Mouse (Mus musculus): ENCODE data around the gene Med7. TPM values are rescaled to one million over a fixed set of nuclear protein-coding genes. Genes with fewer than 3 reads are reported as not detected.
A peak's percentile ranks its signal among the peaks of the same experiment; 100 is the strongest.

Med7 gene
- 92.3 and 93.0 TPM in 2 replicates for polyA plus RNA-seq (2014; fragmentation: Nextera tagmentation; extraction: Ambion mirVana)

DNA sequence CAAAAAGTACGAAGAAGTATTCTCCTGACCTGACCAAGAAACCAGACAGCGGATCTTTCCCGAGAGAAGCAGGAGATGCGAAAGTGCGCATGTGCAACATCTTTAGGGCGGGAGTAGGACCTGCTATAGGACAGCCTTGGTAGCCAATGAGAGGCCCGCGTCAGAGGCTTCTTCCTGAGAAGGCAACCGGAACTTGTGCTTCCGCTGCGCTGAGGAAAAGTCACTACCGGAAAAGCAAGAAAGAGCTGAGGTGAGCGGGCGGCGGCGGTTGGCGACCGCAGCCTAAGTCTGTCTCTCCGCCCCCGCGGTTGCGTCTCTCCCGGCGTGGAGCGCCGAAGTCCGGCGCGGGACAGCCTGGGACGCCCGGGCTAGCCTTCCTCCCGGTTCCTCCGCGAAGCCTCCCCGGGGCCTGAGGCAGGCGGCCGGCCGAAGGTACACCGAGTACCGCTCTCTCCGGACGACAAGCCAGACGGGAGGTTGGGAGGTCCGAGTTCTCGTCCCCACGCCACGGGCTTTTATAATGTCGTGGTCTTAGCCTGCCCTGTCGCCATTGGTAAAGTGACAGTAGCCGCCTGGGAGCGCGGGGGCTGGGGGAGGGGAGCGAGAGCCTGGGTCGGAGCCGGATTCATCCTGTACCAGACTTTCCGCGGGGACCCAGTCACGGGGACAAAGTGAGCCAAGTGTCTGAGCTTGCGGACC is at the start of gene Med7:
Gene Med7, plus strand, starts transcription at position 166 of the 699 bp plus-strand sequence.
- peak within 1 kb of the TSS; percentile 84 for H3K9ac ChIP-seq (ENCODE audit: low read length)
- ATAC-seq (peak; percentile 99), DNase-seq (ENCODE audit: low spot score) (peak; percentile 99)
- H3K27me3 ChIP-seq (replicated peaks; ENCODE audit: control insufficient read depth, insufficient read depth, low read length), result no peaks in the 10 kb centered on the region
- H3K27ac ChIP-seq (ENCODE audit: low read depth, low read length), result peak within 1 kb of the TSS; percentile 79
- H3K4me1 ChIP-seq (ENCODE audit: control insufficient read depth, insufficient read depth, low read length), result peaks cover 4% of the 10 kb centered on the region; the same call in 1 of the 2 replicates
- WGBS, result under 1% methylated on average over 45 of the region's 59 CpGs
- peak within 1 kb of the TSS; percentile 82 for H3K4me2 ChIP-seq (ENCODE audit: low read length)
- no peaks in the 10 kb centered on the region for H3K9me3 ChIP-seq (replicated peaks; ENCODE audit: control insufficient read depth, low read length)
- H3K36me3 ChIP-seq (ENCODE audit: control insufficient read depth, insufficient read depth, low read length), result peaks cover 18% of the 10 kb centered on the region
- peak within 1 kb of the TSS; percentile 98 for H3K4me3 ChIP-seq (ENCODE audit: low read depth, low read length)

DNA sequence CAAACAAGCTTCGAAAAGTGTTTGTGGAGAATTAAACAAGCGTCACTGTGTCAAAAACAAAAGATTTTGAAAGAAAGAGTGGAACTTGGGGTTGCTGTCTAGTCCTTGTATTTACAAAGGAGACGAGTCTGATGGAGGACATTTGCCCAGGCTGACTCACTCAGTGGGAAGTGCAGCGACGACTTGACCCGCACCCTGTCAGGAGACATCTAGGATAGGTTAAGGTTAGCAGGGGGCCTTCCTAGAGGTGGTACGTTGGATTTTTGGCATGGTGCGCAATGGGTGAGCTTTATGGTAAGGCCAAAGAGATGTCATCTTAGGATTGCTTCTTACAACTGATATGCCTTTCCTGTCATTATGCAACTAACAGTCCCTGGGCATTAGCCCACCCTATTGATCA is 49.7 kb upstream of the Med7 start:
- 91% methylated on average over 8 of the region's 8 CpGs for WGBS
- Histone ChIP-seq H3K4me3 (ENCODE audit: low read depth, low read length) (no peak overlapping the region), H3K4me1 (ENCODE audit: control insufficient read depth, insufficient read depth, low read length) (no peaks in the 10 kb centered on the region)

GRCm38 (mm10) chr11:46388438-46388837 is 48.3 kb upstream of the Med7 start:
- ATAC-seq, result no peak
- 81% methylated on average over 6 of the region's 6 CpGs for WGBS
- no peaks in the 10 kb centered on the region for H3K4me1 ChIP-seq (ENCODE audit: control insufficient read depth, insufficient read depth, low read length)
- H3K9me3 ChIP-seq (replicated peaks; ENCODE audit: control insufficient read depth, low read length), result no peaks in the 10 kb centered on the region
- no peaks in the 10 kb centered on the region for H3K27me3 ChIP-seq (replicated peaks; ENCODE audit: control insufficient read depth, insufficient read depth, low read length)
- no peak overlapping the region for H3K9ac ChIP-seq (ENCODE audit: low read length)
- no peaks in the 10 kb centered on the region for H3K36me3 ChIP-seq (ENCODE audit: control insufficient read depth, insufficient read depth, low read length)
- H3K27ac ChIP-seq (ENCODE audit: low read depth, low read length), result no peak overlapping the region
- no peak for DNase-seq (ENCODE audit: low spot score)
- no peak overlapping the region for H3K4me2 ChIP-seq (ENCODE audit: low read length)
- H3K4me3 ChIP-seq (ENCODE audit: low read depth, low read length), result no peak overlapping the region

More for the DNA sequence above, 49.7 kb upstream of the Med7 start:
- Histone ChIP-seq H3K27me3 (replicated peaks; ENCODE audit: control insufficient read depth, insufficient read depth, low read length) (no peaks in the 10 kb centered on the region), H3K9ac (ENCODE audit: low read length) (no peak overlapping the region), H3K9me3 (replicated peaks; ENCODE audit: control insufficient read depth, low read length) (no peaks in the 10 kb centered on the region), H3K36me3 (ENCODE audit: control insufficient read depth, insufficient read depth, low read length) (no peaks in the 10 kb centered on the region), H3K4me2 (ENCODE audit: low read length) (no peak overlapping the region), H3K27ac (ENCODE audit: low read depth, low read length) (no peak overlapping the region)
- ATAC-seq (no peak), DNase-seq (ENCODE audit: low spot score) (no peak)

DNA sequence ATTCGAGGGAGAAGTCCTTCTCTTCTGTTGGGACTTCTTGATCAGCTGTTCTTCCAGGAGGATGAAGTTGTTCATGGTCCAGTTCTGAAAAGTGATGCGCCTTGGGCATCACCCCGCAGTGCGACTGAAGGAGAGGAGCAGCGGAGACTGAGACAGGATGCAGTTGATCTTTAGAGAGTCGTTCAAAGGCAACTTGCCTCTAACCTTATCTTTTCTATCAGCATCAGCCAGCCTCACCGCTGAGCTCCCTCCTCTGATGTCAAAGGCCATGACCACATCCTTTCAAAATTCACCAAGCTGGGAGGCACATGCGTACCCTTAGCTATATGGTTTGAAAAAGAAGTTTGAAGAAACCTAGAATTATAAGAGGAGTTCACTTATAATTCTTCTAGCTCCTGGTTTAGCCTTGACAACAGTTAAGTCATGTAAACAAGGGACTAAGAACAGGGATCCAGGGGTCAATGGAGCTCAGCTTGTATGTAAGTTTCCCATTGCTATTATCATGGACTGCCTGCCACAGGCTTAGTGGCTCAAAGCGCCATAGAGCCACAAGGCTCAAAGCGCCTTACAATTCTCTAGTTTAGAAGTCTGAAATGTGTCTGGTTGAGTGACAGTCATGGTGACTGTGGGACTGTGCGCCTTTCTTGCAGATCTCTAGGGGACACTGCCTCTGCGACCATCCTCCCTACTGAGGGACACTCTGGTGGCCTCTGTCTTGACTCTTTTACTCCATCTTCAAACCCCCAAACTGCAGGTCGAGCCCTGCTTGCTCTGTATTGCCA is 47.2 kb upstream of the Med7 start, which contains the start of gene Itk:
Gene Itk, minus strand, starts transcription at position 180 of the 782 bp plus-strand sequence.
- no peak within 1 kb of the TSS for H3K9ac ChIP-seq (ENCODE audit: low read length)
- DNase-seq (ENCODE audit: low spot score), result no peak
- WGBS, result 88% methylated on average over 13 of the region's 13 CpGs
- H3K4me3 ChIP-seq (ENCODE audit: low read depth, low read length), result no peak within 1 kb of the TSS
- H3K27ac ChIP-seq (ENCODE audit: low read depth, low read length), result no peak within 1 kb of the TSS
- no peaks in the 10 kb centered on the region for H3K4me1 ChIP-seq (ENCODE audit: control insufficient read depth, insufficient read depth, low read length)
- ATAC-seq, result no peak
- no peaks in the 10 kb centered on the region for H3K36me3 ChIP-seq (ENCODE audit: control insufficient read depth, insufficient read depth, low read length)
- H3K9me3 ChIP-seq (replicated peaks; ENCODE audit: control insufficient read depth, low read length), result no peaks in the 10 kb centered on the region
- no peak within 1 kb of the TSS for H3K4me2 ChIP-seq (ENCODE audit: low read length)
- no peaks in the 10 kb centered on the region for H3K27me3 ChIP-seq (replicated peaks; ENCODE audit: control insufficient read depth, insufficient read depth, low read length)

- H3K27ac ChIP-seq (ENCODE audit: low read depth, low read length), result no peak overlapping the region
- 21% methylated on average over 3 of the region's 3 CpGs for WGBS
- H3K4me2 ChIP-seq (ENCODE audit: low read length), result no peak overlapping the region
- no peak overlapping the region for H3K4me3 ChIP-seq (ENCODE audit: low read depth, low read length)
- no peaks in the 10 kb centered on the region for H3K9me3 ChIP-seq (replicated peaks; ENCODE audit: control insufficient read depth, low read length)
- no peaks in the 10 kb centered on the region for H3K4me1 ChIP-seq (ENCODE audit: control insufficient read depth, insufficient read depth, low read length)
- no peaks in the 10 kb centered on the region for H3K36me3 ChIP-seq (ENCODE audit: control insufficient read depth, insufficient read depth, low read length)
- no peak overlapping the region for H3K9ac ChIP-seq (ENCODE audit: low read length)
- ATAC-seq, result no peak
- H3K27me3 ChIP-seq (replicated peaks; ENCODE audit: control insufficient read depth, insufficient read depth, low read length), result no peaks in the 10 kb centered on the region
- DNase-seq (ENCODE audit: low spot score), result no peak
Observed at GRCm38 (mm10) chr11:46390621-46391020, 46.1 kb upstream of the Med7 start.

- WGBS, result 89% methylated on average over 7 of the region's 7 CpGs
- Histone ChIP-seq H3K27me3 (replicated peaks; ENCODE audit: control insufficient read depth, insufficient read depth, low read length) (no peaks in the 10 kb centered on the region), H3K4me3 (ENCODE audit: low read depth, low read length) (no peak overlapping the region), H3K36me3 (ENCODE audit: control insufficient read depth, insufficient read depth, low read length) (no peaks in the 10 kb centered on the region), H3K9ac (ENCODE audit: low read length) (no peak overlapping the region), H3K4me2 (ENCODE audit: low read length) (no peak overlapping the region), H3K27ac (ENCODE audit: low read depth, low read length) (no peak overlapping the region), H3K9me3 (replicated peaks; ENCODE audit: control insufficient read depth, low read length) (no peaks in the 10 kb centered on the region), H3K4me1 (ENCODE audit: control insufficient read depth, insufficient read depth, low read length) (no peaks in the 10 kb centered on the region)
- no peak for ATAC-seq
- no peak for DNase-seq (ENCODE audit: low spot score)
Observed at GRCm38 (mm10) chr11:46392890-46393289, 43.8 kb upstream of the Med7 start.

DNA sequence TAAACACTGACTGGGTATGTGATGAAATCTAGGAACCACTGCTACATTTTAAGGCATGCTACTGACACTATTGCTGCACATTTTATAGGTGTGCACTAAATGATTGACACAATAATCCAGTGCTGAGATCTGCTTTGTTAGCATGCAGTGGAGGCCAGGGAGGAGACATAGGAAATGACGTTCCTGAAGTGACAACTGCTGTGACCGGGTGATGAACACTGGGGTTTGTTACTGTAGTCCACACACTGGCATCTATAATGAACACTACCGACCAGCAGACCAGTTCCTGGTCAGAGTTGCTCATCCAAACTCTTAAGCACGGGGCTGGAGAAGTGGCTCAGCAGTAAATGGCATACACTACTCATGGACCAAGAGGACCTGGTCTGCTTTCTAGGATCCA is 43.3 kb upstream of the Med7 start:
- H3K4me2 ChIP-seq (ENCODE audit: low read length), result no peak overlapping the region
- H3K27ac ChIP-seq (ENCODE audit: low read depth, low read length), result no peak overlapping the region
- no peaks in the 10 kb centered on the region for H3K36me3 ChIP-seq (ENCODE audit: control insufficient read depth, insufficient read depth, low read length)
- no peak for ATAC-seq
- no peak overlapping the region for H3K9ac ChIP-seq (ENCODE audit: low read length)
- no peak overlapping the region for H3K4me3 ChIP-seq (ENCODE audit: low read depth, low read length)
- no peaks in the 10 kb centered on the region for H3K9me3 ChIP-seq (replicated peaks; ENCODE audit: control insufficient read depth, low read length)
- no peak for DNase-seq (ENCODE audit: low spot score)
- H3K27me3 ChIP-seq (replicated peaks; ENCODE audit: control insufficient read depth, insufficient read depth, low read length), result no peaks in the 10 kb centered on the region
- 81% methylated on average over 4 of the region's 4 CpGs for WGBS
- H3K4me1 ChIP-seq (ENCODE audit: control insufficient read depth, insufficient read depth, low read length), result no peaks in the 10 kb centered on the region

GRCm38 (mm10) chr11:46395088-46395487 is 41.6 kb upstream of the Med7 start:
- DNase-seq (ENCODE audit: low spot score) (no peak), ATAC-seq (no peak)
- no peak overlapping the region for H3K4me3 ChIP-seq (ENCODE audit: low read depth, low read length)
- no peak overlapping the region for H3K27ac ChIP-seq (ENCODE audit: low read depth, low read length)
- no peak overlapping the region for H3K4me2 ChIP-seq (ENCODE audit: low read length)
- H3K4me1 ChIP-seq (ENCODE audit: control insufficient read depth, insufficient read depth, low read length), result no peaks in the 10 kb centered on the region
- no peaks in the 10 kb centered on the region for H3K36me3 ChIP-seq (ENCODE audit: control insufficient read depth, insufficient read depth, low read length)
- 91% methylated on average over 2 of the region's 2 CpGs for WGBS
- no peak overlapping the region for H3K9ac ChIP-seq (ENCODE audit: low read length)
- H3K9me3 ChIP-seq (replicated peaks; ENCODE audit: control insufficient read depth, low read length), result no peaks in the 10 kb centered on the region
- H3K27me3 ChIP-seq (replicated peaks; ENCODE audit: control insufficient read depth, insufficient read depth, low read length), result no peaks in the 10 kb centered on the region

DNA sequence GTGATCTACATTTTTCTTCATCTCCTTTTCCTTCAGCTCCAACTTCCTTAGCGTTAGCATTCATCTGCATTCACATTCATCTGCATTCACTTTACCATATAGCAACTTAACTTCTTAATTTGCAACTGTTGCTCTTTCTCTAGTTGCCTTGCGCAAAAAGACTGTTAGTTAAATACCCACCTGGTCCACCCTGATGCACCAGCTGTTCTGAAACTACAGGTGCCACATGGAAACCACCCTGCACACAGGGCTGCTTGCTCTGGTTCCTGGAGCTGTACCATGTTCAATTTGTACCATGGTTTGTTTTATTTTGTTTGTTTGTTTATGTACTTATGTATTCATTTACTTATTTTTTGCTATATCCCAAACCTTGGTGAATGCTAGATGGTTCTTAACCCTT is 41.0 kb upstream of the Med7 start:
- no peak overlapping the region for H3K27ac ChIP-seq (ENCODE audit: low read depth, low read length)
- H3K4me1 ChIP-seq (ENCODE audit: control insufficient read depth, insufficient read depth, low read length), result no peaks in the 10 kb centered on the region
- H3K9ac ChIP-seq (ENCODE audit: low read length), result no peak overlapping the region
- H3K27me3 ChIP-seq (replicated peaks; ENCODE audit: control insufficient read depth, insufficient read depth, low read length), result no peaks in the 10 kb centered on the region
- no peaks in the 10 kb centered on the region for H3K36me3 ChIP-seq (ENCODE audit: control insufficient read depth, insufficient read depth, low read length)
- 90% methylated on average over 2 of the region's 2 CpGs for whole genome bisulfite sequencing
- no peak overlapping the region for H3K4me3 ChIP-seq (ENCODE audit: low read depth, low read length)
- DNase-seq (ENCODE audit: low spot score) (no peak), ATAC-seq (no peak)
- no peaks in the 10 kb centered on the region for H3K9me3 ChIP-seq (replicated peaks; ENCODE audit: control insufficient read depth, low read length)
- no peak overlapping the region for H3K4me2 ChIP-seq (ENCODE audit: low read length)

Measured in forebrain, embryonic 14.5 days (tissue).